Mouse (Mus musculus) midbrain, embryonic 14.5 days (tissue): ENCODE measurements at regions not wholly inside any gene's neighbourhood (a gene's known extent, or its start where the extent isn't known, plus 50 kb on each side); places are given as distances from the start of the nearest gene placed in this dataset.
"Not testable (repeated sequence)": the region's sequence is repeated elsewhere in the genome, so short reads cannot be mapped to it uniquely, and the experiment has no call there.

ENCODE experiments used
- ATAC-seq: fragments of 200-750 bp; cut with Nextera tagmentation; 2 replicates; pipeline ENCODE4 v1.8.0; 2017; ENCODE audit warnings: moderate number of reproducible peaks, moderate library complexity; ENCODE audit not compliant: low FRiP score, low TSS enrichment
- DNase-seq: peaks from one replicate; pipeline ENCODE4 v3.0.0-alpha.2; 2015
- H3K27ac ChIP-seq: fragments of 300-500 bp; sonication (generic); replicated peaks from 2 replicates; pipeline ENCODE4 v1.5.1; 2014; ENCODE audit warnings: mild to moderate bottlenecking, low read depth, low read length, moderate library complexity
- H3K27me3 ChIP-seq: fragments of 300-500 bp; sonication (generic); 2 replicates; pipeline ENCODE4 v1.6.1; 2014; ENCODE audit warnings: low read length, control low read depth, mixed read lengths; ENCODE audit not compliant: control insufficient read depth, insufficient read depth
- H3K36me3 ChIP-seq: fragments of 300-500 bp; sonication (generic); 2 replicates; pipeline ENCODE4 v1.6.1; 2014; ENCODE audit warnings: low read length, control low read depth; ENCODE audit not compliant: control insufficient read depth, insufficient read depth
- H3K4me1 ChIP-seq: fragments of 300-500 bp; sonication (generic); 2 replicates; pipeline ENCODE4 v1.6.1; 2014; ENCODE audit warnings: mild to moderate bottlenecking, antibody characterized with exemption, low read length, control low read depth; ENCODE audit not compliant: control insufficient read depth, insufficient read depth
- H3K4me2 ChIP-seq: fragments of 300-500 bp; sonication (generic); 2 replicates; pipeline ENCODE4 v1.6.1; 2014; ENCODE audit warnings: mild to moderate bottlenecking, low read length, moderate library complexity
- H3K4me3 ChIP-seq: fragments of 300-500 bp; sonication (generic); replicated peaks from 2 replicates; pipeline ENCODE4 v1.5.1; 2014; ENCODE audit warnings: low read depth, low read length
- H3K9ac ChIP-seq: fragments of 300-500 bp; sonication (generic); replicated peaks from 2 replicates; pipeline ENCODE4 v1.6.1; 2014; ENCODE audit warnings: mild to moderate bottlenecking, low read length, moderate library complexity
- H3K9me3 ChIP-seq: fragments of 300-500 bp; sonication (generic); 2 replicates; pipeline ENCODE4 v1.6.1; 2016; ENCODE audit warnings: low read length, control low read depth, mixed read lengths; ENCODE audit not compliant: control insufficient read depth
- WGBS: fragments of 180-500 bp; shearing (Covaris S2); extraction: QIAGEN DNeasy Blood & Tissue Kit; methylation state at CpG from one replicate; pipeline ENCODE4 v1.1.7; 2014; 5-methylcytosine and 5-hydroxymethylcytosine counted together

DNA sequence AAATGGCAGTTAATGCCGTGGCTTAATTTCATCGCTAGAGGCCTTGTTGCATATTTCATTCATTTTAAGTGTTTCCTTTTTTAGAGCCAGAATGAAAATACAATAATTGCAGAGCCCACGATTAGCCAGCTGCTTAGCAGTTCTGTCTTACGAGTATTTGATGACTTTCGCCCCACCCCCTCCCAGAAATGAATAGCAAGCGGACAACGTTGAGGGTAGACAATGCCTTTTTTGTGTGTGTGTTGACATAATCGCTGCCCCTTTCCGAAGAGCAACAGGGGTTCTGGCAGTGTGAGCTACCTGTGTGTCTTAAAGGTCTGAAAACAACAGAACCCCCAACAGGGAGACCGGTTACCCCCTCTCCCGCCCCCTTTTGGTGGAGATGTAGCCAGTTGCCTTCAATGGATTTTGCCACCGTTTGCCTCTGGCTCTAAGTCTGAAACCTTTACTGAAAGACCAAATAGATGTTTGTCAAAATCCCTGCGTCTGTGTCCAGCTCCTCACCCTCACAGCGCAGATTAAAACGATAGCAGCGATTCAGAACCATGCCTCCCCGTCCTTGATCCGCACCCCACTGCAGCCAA lies 242.6 kb upstream of the Gm6793 start:
- Histone ChIP-seq H3K9ac (peak overlapping the region; percentile 37; the same call in 1 of the 2 replicates), H3K27me3 (no peaks in the 10 kb centered on the region), H3K4me2 (peak overlapping the region; percentile 54), H3K27ac (peak overlapping the region; percentile 61), H3K4me1 (peaks cover 14% of the 10 kb centered on the region; the same call in 1 of the 2 replicates), H3K36me3 (no peaks in the 10 kb centered on the region), H3K4me3 (peak overlapping the region; percentile 22), H3K9me3 (no peaks in the 10 kb centered on the region)
- WGBS: 7% methylated on average over 18 of the region's 18 CpGs
- peak; percentile 71 for DNase-seq
- no peak for ATAC-seq

- H3K36me3 ChIP-seq, H3K27me3 ChIP-seq, DNase-seq, H3K4me3 ChIP-seq, H3K9ac ChIP-seq, H3K4me2 ChIP-seq, H3K4me1 ChIP-seq, ATAC-seq, H3K27ac ChIP-seq, H3K9me3 ChIP-seq: not testable (repeated sequence)
- 94% methylated on average over 2 of the region's 2 CpGs for WGBS
These were observed 231.8 kb upstream of the Gm6793 start for GRCm38 (mm10) chr8:112246629-112247028.

- 44% methylated on average over 9 of the region's 9 CpGs for whole genome bisulfite sequencing
These were observed 223.8 kb upstream of the Gm6793 start for GRCm38 (mm10) chr8:112238681-112239080.

DNA sequence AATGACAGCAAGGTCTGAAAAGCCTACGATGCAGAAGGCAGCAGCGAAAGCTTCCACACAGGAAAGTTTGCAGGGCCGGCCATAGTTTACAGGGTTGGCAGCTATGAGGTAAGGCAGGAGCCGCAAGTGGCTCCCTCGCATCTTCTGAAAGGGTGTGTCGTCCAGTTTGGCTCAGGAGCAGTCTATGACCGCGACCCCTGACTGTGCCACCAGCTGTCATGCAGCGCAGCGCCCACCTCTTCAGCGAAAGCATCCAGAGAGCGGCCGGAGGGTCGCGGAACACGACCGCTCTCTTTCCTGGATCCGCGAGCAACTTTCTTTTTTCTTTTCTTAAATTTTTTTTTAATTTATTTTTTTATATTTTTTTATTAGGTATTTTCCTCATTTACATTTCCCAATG lies 221.9 kb upstream of the Gm6793 start:
- WGBS: 93% methylated on average over 19 of the region's 19 CpGs
- H3K4me3 ChIP-seq, H3K9me3 ChIP-seq, H3K4me1 ChIP-seq, H3K27me3 ChIP-seq, H3K36me3 ChIP-seq, DNase-seq, H3K4me2 ChIP-seq, ATAC-seq, H3K27ac ChIP-seq, H3K9ac ChIP-seq: not testable (repeated sequence)

More at GRCm38 (mm10) chr8:112238681-112239080, 223.8 kb upstream of the Gm6793 start:
- no peaks in the 10 kb centered on the region for H3K36me3 ChIP-seq
- ATAC-seq: no peak
- no peak for DNase-seq
- no peaks in the 10 kb centered on the region for H3K4me1 ChIP-seq
- H3K4me3 ChIP-seq: no peak overlapping the region
- H3K27ac ChIP-seq: no peak overlapping the region
- no peak overlapping the region for H3K9ac ChIP-seq
- H3K27me3 ChIP-seq: no peaks in the 10 kb centered on the region
- no peaks in the 10 kb centered on the region for H3K9me3 ChIP-seq
- H3K4me2 ChIP-seq: no peak overlapping the region

DNA sequence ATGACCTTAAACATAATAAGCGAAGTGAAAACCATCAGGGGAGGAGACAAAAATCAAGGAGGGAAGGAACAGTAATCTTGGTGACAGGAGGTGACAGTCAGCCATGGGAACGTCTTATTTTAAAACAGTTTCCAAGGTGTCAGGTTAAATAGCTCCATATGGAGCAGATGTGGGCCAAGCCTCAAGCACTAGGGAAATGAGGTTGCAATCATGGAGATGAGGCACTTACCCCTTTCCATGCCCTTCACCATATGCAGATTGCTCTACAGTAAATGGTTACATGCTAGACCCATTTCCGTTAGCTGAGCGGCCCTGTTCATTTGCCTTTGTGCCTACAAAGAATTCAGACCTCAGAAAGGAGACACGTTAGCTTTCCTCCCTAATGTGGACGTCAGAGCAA lies 204.8 kb upstream of the Gm6793 start:
- Histone ChIP-seq H3K27ac (no peak overlapping the region), H3K36me3 (no peaks in the 10 kb centered on the region), H3K4me3 (no peak overlapping the region), H3K9ac (no peak overlapping the region), H3K4me1 (no peaks in the 10 kb centered on the region), H3K27me3 (no peaks in the 10 kb centered on the region), H3K9me3 (no peaks in the 10 kb centered on the region), H3K4me2 (no peak overlapping the region)
- ATAC-seq (no peak), DNase-seq (no peak)
- WGBS: 75% methylated on average over 6 of the region's 6 CpGs

DNA sequence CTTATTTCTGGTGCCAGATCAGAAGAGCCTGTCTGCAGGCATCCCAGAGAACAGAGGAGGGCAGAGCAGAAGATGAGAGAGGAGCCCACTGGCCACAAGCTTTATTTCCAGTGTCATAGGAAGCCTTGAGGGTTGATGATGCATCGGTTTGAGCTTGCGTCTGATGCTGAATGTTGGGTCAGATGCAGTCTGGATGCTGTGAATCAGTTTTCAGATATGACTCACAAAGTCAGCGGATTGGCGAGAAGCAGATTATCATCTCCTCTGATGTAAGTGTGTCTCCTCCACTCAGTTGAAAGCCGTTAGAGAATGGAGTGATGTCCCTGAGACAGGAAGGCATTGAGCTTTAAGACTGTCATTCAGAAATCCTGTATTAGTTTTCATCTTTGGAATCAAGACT lies 197.3 kb upstream of the Gm6793 start:
- Histone ChIP-seq H3K9me3 (no peaks in the 10 kb centered on the region), H3K4me1 (no peaks in the 10 kb centered on the region), H3K9ac (no peak overlapping the region), H3K4me3 (no peak overlapping the region), H3K27ac (no peak overlapping the region), H3K4me2 (no peak overlapping the region), H3K27me3 (no peaks in the 10 kb centered on the region), H3K36me3 (no peaks in the 10 kb centered on the region)
- no peak for DNase-seq
- no peak for ATAC-seq
- 88% methylated on average over 5 of the region's 5 CpGs for WGBS

DNA sequence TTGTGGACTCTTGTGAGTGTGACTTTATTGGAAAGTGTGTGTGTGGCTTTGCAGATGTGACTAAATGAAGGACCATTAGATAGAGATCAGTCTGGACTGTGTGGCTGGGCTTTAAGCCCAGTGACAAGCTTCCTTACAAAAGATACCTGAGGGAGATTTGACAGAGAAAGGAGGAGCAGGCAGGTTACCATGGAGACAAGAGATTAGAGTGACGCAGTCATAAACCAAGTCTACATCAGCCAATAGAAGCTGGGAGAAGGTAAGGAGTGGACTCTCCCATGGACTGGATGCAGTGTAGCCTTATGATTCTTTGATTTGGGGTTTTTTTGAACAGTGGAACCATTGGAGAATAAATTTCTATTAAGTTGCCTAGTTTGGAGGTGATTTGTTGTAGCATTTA lies 181.6 kb upstream of the Gm6793 start:
- Histone ChIP-seq H3K9me3 (no peaks in the 10 kb centered on the region), H3K4me2 (no peak overlapping the region), H3K27me3 (no peaks in the 10 kb centered on the region), H3K36me3 (no peaks in the 10 kb centered on the region), H3K9ac (no peak overlapping the region), H3K27ac (no peak overlapping the region), H3K4me1 (no peaks in the 10 kb centered on the region), H3K4me3 (no peak overlapping the region)
- 28% methylated on average over 1 of the region's 1 CpGs for WGBS
- DNase-seq (peak; percentile 52), ATAC-seq (no peak)

- H3K27me3 ChIP-seq: no peaks in the 10 kb centered on the region
- H3K4me2 ChIP-seq: no peak overlapping the region
- H3K9me3 ChIP-seq: no peaks in the 10 kb centered on the region
- DNase-seq (no peak), ATAC-seq (no peak)
- H3K4me3 ChIP-seq: no peak overlapping the region
- H3K27ac ChIP-seq: no peak overlapping the region
- H3K4me1 ChIP-seq: no peaks in the 10 kb centered on the region
- WGBS: 83% methylated on average over 2 of the region's 2 CpGs
- no peak overlapping the region for H3K9ac ChIP-seq
- no peaks in the 10 kb centered on the region for H3K36me3 ChIP-seq
These were observed 181.0 kb upstream of the Gm6793 start for GRCm38 (mm10) chr8:112195880-112196279.

DNA sequence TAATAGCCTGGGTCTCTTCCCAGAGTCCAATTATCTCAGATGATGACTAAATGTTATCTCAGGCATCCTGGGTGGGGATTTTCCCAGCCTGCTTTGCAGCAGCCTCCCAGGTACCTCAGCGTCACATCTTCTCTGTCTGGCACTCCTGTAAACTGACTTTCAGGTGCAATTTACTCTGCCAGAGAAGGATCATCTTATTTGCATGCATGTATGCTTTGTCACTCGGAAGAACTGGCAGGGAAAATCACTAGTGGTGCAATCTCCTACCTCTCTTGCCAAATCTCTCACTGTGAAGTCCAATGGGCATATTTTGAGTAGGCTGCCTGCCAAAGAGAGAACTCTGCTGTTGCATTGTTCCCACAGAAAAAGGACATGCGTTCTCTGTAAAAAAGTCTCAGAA lies 177.0 kb upstream of the Gm6793 start:
- Histone ChIP-seq H3K9me3 (no peaks in the 10 kb centered on the region), H3K27ac (no peak overlapping the region), H3K4me3 (no peak overlapping the region), H3K4me1 (no peaks in the 10 kb centered on the region; the same call in 1 of the 2 replicates), H3K36me3 (no peaks in the 10 kb centered on the region), H3K27me3 (no peaks in the 10 kb centered on the region), H3K9ac (no peak overlapping the region), H3K4me2 (no peak overlapping the region)
- WGBS: 78% methylated on average over 3 of the region's 3 CpGs
- DNase-seq (no peak), ATAC-seq (no peak)
